Mouse (Mus musculus): ENCODE data around the gene Otud7b.

The Otud7b gene

DNA sequence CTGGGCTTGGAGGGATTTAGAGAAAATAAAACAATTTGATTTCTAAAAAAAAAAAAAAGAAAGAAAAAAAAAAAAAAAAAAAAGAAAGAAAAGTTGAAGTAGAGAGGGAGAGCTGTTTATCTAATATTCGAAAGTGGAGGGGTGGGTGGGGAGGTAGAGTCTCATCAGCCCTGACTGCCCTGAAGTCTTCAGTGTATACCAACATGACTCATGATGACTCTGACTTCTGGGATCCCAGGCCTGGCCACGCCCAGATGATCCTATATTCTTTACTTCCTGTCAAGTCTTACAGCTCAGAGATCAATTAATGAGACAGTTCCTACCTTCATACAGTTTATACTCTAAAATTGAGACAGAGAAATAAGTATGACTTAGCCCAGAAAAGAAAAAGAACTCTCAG lies 17.1 kb upstream of the Otud7b start:
- no peak for DNase-seq

DNA sequence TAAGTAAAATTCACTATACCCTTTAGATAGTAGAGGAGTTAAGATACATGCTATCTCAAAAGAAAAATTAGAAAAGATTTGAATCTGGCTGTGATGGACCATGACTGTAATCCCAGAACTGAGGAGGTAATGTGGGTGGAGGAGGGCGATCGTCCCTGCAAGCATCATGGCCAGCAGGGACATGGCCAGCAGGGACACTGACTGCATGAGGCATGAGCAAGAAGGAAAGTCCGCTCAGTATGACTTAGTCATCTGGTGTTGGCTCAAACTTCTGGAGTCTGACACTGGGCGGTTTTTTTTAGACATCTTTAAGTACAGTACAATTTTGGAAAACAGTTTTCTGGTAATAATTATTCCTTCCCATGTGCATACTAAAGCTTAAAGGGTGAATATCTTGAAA lies 16.5 kb upstream of the Otud7b start:
- DNase-seq: no peak

DNA sequence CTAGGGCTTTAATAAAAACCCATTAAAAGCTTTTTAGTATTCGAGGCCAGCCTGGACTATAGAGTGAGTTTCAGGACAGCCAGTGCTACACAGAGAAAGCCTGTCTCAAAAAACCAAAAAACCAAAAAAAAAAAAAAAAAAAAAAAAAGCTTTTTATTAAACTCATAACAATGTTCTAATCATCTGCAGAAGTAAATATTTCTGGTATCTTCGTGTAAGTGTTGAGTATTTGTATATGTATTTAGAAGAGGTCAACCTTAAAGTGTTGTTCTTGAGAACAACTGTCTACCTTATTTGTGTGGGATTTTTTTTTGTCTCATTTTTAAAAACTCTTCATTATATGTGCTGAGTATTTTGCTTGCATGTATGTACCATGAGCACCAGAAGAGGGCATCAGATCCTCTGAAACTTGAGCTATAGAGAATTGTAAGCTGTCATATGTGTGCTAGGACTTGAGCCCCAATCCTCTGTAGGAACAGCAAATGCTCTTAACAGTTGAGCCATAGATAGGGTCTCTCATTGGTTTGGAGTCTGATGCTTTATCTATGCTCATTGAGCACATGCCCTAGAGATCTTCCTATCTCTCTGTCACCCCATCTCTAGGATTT lies 14.3 kb upstream of the Otud7b start:
- no peak for DNase-seq

DNA sequence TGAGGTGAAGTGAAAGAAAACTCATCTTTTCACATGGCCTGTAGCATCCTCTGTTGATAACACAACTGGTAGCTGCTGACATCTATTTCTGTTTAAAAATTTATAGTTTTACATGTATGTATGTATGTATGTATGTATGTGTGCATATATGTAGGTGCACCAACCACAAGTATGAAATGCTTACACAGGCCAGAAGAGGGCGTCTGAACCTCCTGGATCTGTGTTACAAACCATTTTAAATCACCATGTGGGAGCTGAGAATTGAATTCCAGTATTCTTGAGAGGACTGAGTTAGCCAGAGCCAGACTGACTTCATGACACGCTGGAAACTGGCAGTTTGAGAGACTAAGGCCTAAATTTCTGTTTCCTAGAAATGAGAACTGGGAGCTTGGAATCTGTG lies 13.2 kb upstream of the Otud7b start:
- DNase-seq: no peak

DNA sequence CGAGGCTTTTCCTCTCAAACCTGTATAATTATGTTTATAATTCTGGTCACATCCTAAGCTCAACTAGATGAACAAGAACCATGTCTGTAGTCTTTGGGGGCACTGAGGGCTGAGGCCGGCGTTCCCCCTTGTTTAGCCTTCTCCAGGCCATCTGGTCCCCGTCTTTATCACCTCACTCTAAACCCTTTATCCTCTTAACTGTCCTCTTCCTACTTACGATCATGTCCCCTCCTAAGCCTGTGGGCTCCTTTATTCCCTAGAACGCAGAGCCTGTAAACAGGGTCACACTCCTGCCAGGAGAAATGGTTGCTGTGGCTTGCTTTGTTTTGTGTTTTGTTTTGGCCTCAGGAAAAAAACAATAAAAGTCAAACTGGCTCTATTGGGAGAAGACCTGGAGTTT lies 12.4 kb upstream of the Otud7b start:
- DNase-seq: no peak

DNA sequence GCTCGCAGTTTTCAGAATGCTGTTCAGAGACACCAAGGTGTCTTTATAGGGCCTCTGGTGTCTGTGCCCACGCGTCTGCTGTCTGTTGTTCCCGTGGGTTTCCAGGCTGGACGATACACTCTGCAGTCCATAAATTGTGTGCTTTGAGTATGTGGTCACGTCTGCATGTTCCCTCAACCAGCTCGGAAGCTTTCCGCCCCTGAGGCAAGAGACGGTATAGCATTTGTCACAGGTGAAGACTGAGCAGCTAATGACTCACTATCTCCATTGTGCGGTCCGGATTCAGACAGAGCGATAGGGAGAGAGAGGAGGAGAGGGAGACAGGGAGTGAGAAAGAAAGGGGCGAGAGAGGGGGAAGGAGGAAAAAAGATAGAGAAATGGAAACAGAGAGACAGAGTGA lies 10.8 kb upstream of the Otud7b start:
- no peak for DNase-seq

DNA sequence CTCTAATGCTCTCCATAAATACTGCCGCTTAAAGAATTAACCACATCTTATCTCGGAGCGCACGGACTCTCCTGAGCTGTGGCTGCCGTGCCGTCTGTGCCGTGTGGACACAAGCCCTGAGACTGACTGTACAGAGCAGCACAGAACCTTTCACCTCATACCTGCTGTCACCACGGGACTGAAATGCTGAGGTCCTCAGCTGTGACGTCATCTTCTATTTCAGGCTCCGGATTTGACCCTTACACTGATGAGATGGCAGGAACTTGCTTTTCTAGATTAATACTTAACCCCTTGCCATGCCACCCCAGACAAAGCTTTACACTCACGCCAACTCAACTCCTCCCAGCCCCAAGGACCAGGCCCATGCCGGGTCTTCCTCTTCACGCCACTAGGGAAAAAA lies 10.1 kb upstream of the Otud7b start:
- DNase-seq: no peak

DNA sequence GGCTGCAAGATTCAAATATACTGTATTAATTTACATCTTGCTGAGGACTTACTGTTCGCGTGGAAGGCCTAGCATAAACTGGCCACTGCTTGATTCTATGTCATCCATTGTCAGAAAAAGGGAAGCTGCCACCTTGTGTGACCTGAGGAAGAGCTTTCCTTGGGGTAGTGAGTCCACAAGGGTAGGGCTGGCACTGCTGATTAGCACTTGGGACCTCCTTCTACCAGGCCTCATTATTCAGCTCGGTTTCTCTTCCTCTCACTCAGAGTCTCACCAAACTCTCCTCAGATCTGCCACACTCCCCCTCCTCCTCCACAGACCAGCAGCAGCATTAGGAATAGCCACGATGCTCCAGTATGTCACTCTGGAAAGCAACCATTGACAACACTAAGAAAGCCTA lies 6.2 kb upstream of the Otud7b start:
- no peak for DNase-seq

DNA sequence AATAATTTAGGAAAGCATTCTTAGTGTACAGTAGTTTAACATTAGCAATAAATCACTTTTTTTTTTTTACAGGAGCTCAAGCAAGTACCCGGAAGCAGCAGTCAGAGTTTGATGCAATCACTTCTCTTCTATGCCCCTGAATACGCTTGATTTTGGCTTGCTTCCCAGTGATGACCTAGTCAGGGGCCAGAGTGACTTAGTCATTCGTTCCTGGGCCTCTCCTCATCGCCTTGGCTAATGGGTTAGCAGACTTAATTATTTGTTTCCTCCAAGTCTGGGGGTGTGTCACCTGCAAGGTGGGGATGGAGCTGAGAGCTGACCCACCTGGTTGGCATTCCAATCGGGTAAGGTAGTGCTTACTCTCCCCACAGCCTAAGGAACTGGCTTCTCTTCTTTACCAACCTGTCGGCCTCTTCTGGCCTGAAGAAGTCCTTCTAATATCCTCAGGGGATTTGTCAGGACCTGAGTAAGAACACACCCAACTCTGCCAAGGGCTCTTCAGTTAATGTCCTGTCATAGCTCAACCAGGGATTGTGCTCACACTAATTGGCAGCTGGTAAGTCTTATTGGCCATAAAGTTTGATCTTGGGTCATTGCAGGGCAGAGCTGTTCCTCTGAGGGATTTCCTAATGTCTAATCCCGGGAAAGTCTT lies 5.6 kb upstream of the Otud7b start:
- no peak for DNase-seq

DNA sequence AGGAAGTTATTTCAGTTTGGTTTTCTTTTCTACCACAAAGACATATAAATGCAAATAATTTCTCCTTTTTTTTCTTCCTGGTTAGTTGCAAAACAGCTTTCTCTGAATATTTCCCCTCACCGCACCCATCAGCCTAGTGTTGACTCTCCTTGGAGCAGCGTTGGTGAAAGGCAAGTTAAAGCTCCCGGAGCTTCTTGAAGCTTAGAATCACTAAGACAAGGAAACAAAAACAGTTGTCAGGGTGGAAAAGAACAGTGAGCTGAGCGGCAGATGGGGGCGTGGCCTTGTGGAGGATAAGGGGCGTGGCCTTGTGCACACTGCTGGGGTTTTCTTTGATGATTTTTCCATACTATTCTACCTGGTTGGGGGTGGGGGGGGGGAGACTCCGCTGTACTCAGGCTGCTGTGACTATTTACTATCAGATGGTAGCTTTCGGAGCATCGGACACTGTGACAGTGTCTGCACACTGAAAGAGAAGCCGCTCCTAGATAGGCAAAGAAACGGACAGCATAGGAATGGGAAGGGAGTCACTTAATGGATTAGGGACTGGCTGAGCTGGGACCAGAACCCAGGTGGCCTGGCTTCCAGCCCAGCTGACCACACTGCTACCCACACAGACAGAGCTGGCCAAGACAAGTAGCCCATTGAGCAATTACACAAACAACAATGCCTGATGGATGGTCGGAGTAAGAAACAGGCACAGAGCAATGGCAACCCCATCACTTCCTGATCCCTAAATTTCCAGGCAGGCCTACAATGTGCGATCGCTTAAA lies 2.0 kb upstream of the Otud7b start:
- peak; percentile 59 for DNase-seq

DNA sequence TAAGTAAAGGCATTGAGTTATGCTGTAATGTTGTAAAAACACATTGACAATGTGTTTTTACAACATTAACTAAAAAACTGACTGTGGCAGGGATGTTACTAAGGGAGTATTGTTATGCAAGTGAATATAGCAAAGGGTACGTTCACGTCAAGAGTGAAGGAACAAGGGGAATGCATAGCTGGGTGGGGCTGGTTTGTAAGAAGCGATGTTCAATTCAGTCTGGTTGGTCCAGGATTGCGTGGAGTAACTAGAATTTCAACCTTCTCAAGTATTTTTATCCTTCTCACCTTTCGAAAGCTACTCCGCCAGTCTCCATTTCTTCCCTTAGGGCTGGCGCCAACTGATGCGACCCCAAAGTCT lies 446 bp upstream of the Otud7b start:
- no peak for DNase-seq

DNA sequence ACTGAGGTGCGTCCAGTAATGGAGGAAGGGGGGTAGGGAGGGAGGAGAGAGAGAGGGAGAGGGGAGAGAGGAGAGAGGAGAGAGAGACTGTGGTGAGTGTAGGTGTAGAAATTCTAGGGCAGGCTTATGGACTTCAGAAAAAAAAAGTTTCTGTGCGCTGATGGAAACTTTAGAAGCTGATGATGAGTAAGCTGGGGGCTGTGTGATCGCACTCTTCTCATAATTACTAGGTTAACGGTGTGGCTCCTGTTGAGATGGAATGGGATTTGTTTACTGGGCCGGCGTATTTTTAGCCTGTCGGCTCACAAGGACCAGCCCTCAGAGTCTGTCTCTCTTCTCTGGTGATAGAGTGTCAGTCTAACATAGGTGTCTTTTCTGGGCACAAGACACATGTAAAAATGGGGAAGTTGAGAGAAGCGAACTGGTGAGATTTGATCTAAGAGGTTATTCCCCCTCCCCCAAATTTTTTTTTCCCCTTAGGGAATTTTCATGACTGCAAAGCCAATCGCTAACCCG lies 963 bp downstream of the Otud7b start:
- DNase-seq: peak; percentile 18

DNA sequence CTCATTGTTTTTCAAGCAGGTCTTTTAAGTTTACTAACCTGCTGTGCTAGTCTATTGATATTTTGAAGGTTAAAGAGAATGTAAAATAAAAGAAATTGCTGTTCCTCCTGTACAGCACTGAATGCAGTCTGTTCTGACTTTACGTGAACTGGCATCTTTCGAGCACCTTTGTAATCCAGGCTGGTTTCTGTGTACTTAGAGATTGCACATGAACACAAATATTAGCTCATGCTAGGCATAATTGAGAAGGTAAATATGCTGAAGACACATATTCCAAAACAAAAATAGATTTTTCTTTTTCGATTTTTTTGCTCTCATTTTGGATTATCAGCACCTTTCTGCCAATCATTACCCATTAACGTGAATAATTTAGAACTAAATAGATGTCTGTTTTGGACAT lies 1.8 kb downstream of the Otud7b start:
- DNase-seq: no peak

DNA sequence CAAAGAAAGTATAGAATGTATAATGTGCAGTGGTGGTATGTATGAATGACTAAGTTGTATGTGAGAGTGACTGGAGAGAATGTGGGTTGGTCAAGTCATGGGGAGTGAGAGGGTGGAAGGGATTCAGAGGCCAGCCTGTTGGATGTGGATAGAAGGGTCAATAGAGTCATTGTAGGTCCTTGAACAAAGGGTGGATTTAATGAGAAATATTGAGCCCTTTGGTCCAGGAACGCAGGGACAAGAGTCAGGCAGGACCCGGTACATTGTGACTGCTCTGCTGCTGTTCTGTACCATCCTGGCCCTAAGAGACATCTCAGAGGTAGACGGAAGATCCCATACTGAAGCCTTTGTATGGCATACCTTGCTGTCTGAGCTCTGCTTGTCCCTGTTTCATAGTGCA lies 4.0 kb downstream of the Otud7b start:
- DNase-seq: no peak

DNA sequence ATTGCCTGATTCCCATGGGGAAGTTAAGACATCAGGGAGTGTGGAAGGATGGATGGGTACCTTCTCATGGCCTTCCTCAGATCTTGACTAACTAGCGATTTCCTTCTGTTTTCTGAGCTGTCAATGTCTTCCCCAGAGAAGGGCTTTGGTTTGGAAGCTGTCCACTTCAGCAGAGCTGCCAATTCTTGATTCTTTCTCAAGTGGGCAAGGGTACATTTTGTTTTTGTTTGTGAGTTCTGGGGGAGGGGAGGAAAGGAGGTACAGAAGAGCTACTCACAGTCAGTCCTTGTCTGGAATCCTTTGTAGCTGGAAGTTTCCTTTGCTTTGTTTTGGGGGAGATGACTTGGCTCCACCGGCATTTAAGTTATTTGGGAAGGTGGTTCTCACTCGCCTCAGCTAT lies 8.9 kb downstream of the Otud7b start:
- DNase-seq: no peak

DNA sequence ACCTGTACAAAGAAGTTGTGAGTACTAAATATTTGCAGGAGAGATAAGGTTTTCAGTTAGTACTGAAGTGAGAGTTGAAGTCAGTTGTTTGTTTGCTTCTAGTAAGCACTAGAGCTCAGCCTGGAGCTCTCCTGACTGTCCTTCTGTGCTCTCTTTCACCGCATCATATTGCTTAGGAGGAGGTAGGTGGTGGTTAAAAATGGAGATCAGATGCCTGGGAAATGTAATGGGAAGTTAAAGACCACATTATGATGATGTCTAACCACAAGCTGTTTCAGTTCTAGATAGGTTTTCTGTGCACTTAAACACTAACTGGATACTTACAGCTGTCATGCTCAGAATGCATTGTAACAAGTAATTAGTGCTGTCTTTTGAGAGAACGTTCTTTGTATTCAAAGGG lies 13.8 kb downstream of the Otud7b start:
- DNase-seq: no peak

DNA sequence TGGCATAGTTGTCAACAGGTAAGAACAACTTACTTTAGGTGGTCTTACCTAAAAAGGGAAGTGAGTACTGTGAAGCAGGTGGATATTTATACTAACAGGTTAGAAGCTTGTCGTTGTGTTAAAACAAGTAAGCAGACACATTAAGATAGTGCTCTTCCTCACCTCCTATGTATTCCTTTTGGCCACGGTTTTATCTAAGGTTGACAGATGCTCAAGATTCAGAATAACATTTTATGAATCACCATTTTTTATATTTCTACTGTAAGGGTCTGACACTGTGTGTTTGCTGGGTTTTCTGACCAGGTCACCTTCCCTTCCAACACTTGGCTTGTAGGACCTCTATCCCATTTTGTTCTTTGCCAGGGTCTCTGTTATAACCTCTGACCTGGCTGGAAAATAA lies 14.4 kb downstream of the Otud7b start:
- DNase-seq: no peak

DNA sequence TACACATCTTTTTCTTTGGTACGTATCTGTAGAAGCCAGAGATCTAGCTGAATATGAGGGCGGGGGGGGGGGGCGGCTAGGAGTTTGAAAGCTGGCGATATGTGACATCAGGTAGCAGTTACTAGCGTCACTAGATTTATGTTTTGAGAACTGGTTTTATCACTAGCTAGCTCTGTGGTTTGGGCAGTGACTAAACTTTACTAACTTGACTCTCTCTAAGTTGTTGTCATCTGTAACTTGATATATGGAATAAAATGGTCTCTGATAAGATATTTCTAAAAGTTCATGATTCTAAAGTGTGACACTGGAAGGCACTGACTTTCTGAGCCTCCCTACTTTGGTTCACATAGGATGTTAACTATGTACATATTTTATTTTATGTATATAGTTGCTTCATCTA lies 19.9 kb downstream of the Otud7b start:
- DNase-seq: no peak

DNA sequence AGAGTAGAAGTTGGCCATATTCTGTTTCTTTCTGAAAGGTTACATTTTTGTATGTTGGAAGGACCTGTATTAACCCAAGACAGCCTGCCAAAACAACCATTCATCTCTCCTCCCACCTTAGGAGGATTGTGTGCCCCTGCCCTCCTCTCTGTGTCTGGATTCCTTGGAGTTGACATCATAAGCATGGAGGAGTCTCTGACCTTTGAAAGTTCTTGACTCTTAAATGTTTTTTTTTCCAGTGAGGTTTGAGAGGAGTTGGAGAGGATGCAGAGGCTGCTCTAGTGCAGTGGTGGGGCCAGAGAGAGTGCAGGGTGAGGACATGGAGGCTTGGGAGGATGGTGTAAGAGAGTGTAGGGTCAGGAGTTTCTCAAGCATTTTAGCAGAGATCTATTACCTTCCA lies 23.8 kb downstream of the Otud7b start:
- DNase-seq: no peak

DNA sequence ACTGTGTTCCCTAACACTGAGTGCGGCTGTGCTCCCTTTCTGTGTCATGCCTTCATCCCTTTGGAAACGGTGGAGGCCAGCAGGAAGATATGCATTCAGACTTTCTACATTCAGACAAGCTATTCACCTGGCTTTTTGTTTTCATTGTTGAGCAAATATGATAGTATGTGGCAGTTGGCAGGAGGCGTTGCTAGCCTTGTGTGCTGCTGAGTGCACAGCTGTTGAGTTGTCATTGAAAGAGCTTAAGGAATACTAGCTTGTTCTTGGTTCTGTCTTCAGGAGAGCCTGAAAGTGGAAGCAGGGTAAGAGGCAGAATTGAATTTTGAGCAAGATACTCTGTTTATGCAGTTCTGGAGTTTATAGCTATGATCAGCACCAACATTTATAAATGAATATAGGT lies 28.2 kb downstream of the Otud7b start:
- DNase-seq: no peak

DNA sequence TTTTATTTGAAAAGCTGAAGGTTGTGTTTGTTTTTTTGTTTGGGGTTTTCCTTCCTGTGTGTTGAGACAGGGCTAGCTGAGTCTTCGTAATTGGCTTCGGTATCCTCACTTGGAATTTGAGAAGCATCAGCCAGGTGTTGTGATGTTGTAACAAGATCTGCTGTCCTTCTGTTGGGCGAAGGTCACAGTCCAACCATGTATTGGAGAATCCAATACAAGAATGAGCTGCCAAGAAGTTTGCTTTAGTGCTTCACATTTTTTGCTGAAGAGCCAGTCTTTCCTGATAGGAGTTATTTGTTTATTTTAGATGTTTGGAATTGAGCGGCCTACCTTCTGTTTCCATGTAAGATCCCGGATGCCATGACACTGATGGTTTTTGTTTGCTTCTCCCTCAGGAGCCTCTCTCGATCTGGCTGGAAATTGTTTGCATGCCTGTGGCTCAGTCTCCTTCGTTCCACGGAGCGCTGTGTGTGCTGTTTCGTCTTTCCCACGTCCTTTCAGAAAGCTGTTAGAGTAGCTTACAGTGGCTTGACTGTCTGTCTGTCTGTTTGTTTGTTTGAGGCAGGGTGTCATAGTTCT lies 29.1 kb downstream of the Otud7b start:
- no peak for DNase-seq

DNA sequence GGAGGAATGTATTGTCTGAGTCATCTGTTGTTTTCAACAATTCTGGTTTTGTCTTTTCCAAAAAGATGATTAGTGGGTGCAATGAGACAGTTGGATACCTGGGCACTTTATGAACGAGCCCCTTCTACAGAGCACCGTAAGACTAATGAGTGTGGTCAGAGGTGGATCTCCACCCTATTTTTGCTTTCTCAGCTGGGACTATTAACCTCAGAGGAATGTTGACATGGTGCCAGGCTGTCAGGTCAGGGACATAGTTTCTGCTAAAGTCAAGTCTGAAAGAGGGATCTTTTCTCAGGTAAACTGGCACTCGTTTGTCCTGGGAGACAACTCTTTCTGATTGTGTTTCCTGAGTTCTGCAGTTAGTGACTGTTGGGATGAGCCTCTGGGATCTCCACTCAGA lies 30.7 kb downstream of the Otud7b start:
- no peak for DNase-seq

DNA sequence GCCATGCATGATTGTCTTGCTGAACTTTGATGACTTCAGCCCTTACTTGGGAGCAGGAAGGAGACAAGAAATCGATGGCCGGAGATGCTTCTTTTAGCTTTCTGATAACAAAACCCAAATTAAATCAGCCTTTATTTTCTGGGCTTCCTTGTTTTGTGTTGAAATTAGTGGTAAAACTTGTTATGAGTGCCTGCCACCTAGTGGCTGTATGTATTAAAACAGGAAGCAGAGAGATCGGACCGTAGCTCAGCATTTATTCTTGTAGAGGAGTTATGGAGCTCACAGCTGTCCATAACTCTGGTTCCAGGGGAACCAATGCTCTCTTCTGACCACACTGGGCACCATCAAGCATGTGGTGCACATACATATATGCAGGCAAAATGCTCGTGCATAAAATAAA lies 43.6 kb downstream of the Otud7b start:
- peak; percentile 57 for DNase-seq

DNA sequence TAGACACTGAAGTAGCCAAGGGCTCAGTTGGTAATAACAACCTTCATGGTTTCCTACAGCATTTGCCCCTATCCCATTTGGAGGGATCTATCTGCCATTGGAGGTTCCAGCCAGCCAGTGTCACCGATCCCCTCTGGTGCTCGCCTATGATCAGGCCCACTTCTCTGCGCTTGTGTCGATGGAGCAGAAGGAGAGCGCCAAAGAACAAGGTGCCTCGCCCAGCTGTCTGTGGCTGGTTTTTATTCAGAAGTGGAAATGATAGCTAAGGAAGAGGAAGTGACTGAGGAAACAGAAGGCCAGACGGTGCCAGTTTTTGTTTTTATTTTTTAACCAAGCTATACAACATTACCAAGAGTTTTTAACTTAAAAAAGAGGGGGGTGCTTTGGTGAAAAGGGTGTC lies 47.5 kb downstream of the Otud7b start:
- DNase-seq: no peak

All from cerebellum, adult 9-11 months (tissue).